Comparison of ENCODE assay signal across 14 mouse cellular contexts in the genomic region with DNA sequence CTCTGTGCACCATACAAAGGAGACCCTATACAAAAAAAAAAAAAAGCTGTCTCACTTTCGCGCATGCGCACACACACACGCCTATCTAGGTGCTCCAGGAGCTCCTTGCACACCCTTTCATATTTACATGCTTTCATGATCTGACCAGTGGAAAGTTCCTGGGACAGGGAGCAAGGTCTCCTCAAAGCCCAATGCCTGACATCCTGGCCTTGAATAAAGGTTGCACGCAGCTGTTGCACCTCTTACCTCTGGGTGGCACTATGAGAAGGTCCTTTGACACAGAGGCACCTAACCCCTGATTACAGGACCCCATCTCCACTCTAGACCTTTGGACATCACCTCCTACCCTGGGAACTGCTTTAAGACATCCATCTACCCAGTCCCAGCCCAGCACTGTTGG. TPM values are rescaled to one million over a fixed set of nuclear protein-coding genes. Genes with fewer than 3 reads are reported as not detected.
DNase-seq lines count a peak whose midpoint lies in the region; ATAC-seq and TF ChIP-seq lines count a peak whose summit lies in the region.
"Had no signal": no experiment of that assay in that cellular context is flagged by ENCODE, and none has a peak within 500 bp of the region (broad histone marks: within the 10 kb centered on the region; RNA-seq: fewer than 3 reads in every experiment).

No protein-coding gene starts in this region.

- H3K27me3 ChIP-seq in heart, embryonic 10.5 days (ENCODE audit: insufficient read depth, poor library complexity, severe bottlenecking): 0 out of 2 replicates have a peak, but pooled peaks cover 7% of the 10 kb centered on the region
- H3K27me3 ChIP-seq in heart, embryonic 12.5 days (replicated peaks): no peaks in the 10 kb centered on the region
- no peaks in the 10 kb centered on the region for H3K27me3 ChIP-seq in lung, postnatal 0 days (replicated peaks; ENCODE audit: insufficient read depth, low read length)
- H3K27me3 ChIP-seq: heart, embryonic 13.5 days; hindbrain, embryonic 12.5 days; midbrain, embryonic 13.5 days had no signal

- 62% methylated on average over 5 of the region's 5 CpGs for WGBS in heart, embryonic 10.5 days
- 69% methylated on average over 5 of the region's 5 CpGs for WGBS in heart, embryonic 12.5 days
- 77% methylated on average over 5 of the region's 5 CpGs for WGBS in lung, postnatal 0 days

- H3K9ac ChIP-seq in heart, embryonic 12.5 days: no peak overlapping the region
- H3K9ac ChIP-seq in lung, postnatal 0 days (replicated peaks; ENCODE audit: low read depth): no peak overlapping the region
- H3K9ac ChIP-seq: heart, embryonic 13.5 days; hindbrain, embryonic 12.5 days; midbrain, embryonic 13.5 days had no signal

- H3K9me3 ChIP-seq in heart, embryonic 10.5 days: no peaks in the 10 kb centered on the region
- H3K9me3 ChIP-seq in heart, embryonic 12.5 days (replicated peaks): no peaks in the 10 kb centered on the region
- H3K9me3 ChIP-seq in lung, postnatal 0 days (ENCODE audit: low read length): no peaks in the 10 kb centered on the region
- H3K9me3 ChIP-seq: heart, embryonic 13.5 days; hindbrain, embryonic 12.5 days; midbrain, embryonic 13.5 days had no signal

- no peak for ATAC-seq in heart, embryonic 12.5 days (ENCODE audit: insufficient number of reproducible peaks, low FRiP score)
- ATAC-seq in lung, postnatal 0 days: no peak
- ATAC-seq: forebrain, embryonic 14.5 days; midbrain, embryonic 13.5 days had no signal

- no peak overlapping the region for H3K4me2 ChIP-seq in heart, embryonic 12.5 days
- H3K4me2 ChIP-seq in lung, postnatal 0 days (replicated peaks; ENCODE audit: low read depth, low read length): no peak overlapping the region
- H3K4me2 ChIP-seq: heart, embryonic 13.5 days; hindbrain, embryonic 12.5 days; midbrain, embryonic 13.5 days had no signal

- DNase-seq in adrenal gland, adult 2 months: peak; percentile 33
- DNase-seq in adrenal gland, postnatal 10 days: no peak
- DNase-seq in heart, embryonic 10.5 days (ENCODE audit: low spot score): peak; percentile 48
- DNase-seq in lung, postnatal 0 days (ENCODE audit: low spot score): no peak
- DNase-seq in lung, postnatal 10 days: no peak
- DNase-seq in ZHBTc4 (ENCODE audit: low read depth, low spot score): peak; percentile 28
- DNase-seq in left cerebral cortex, postnatal 25 days (ENCODE audit: low spot score in 2 of 2): no peak
- DNase-seq: kidney, adult 11 months; lung, postnatal 36 days had no signal

- intact Hi-C loops in left cerebral cortex, postnatal 25 days (cut with DNase I): no loop called here

- H3K4me3 ChIP-seq in heart, embryonic 10.5 days: no peak overlapping the region
- no peak overlapping the region for H3K4me3 ChIP-seq in heart, embryonic 12.5 days
- H3K4me3 ChIP-seq in lung, postnatal 0 days (ENCODE audit: low read depth, low read length): no peak overlapping the region
- H3K4me3 ChIP-seq: heart, embryonic 13.5 days; hindbrain, embryonic 12.5 days; midbrain, embryonic 13.5 days had no signal

- peaks cover 8% of the 10 kb centered on the region; the same call in 1 of the 2 replicates for H3K4me1 ChIP-seq in heart, embryonic 10.5 days
- 0 out of 2 replicates have a peak, but pooled peaks cover 3% of the 10 kb centered on the region for H3K4me1 ChIP-seq in heart, embryonic 12.5 days (replicated peaks)
- no peaks in the 10 kb centered on the region for H3K4me1 ChIP-seq in lung, postnatal 0 days (ENCODE audit: insufficient read depth, low read depth, low read length)
- H3K4me1 ChIP-seq: hindbrain, embryonic 12.5 days; midbrain, embryonic 13.5 days had no signal

- TF ChIP-seq CTCF in lung, postnatal 0 days (IDR thresholded peaks at IDR 0.05): peak; percentile 41

- no peaks in the 10 kb centered on the region for H3K36me3 ChIP-seq in heart, embryonic 10.5 days
- H3K36me3 ChIP-seq in heart, embryonic 12.5 days: no peaks in the 10 kb centered on the region
- H3K36me3 ChIP-seq in lung, postnatal 0 days (ENCODE audit: insufficient read depth, low read length): no peaks in the 10 kb centered on the region
- H3K36me3 ChIP-seq: heart, embryonic 13.5 days; hindbrain, embryonic 12.5 days; midbrain, embryonic 13.5 days had no signal

- TF ChIP-seq EP300 in lung, postnatal 0 days (IDR thresholded peaks at IDR 0.05): no peak

- H3K27ac ChIP-seq in heart, embryonic 10.5 days: no peak overlapping the region
- H3K27ac ChIP-seq in heart, embryonic 12.5 days (ENCODE audit: poor library complexity, severe bottlenecking): no peak overlapping the region
- no peak overlapping the region for H3K27ac ChIP-seq in lung, postnatal 0 days (ENCODE audit: low read length)
- H3K27ac ChIP-seq: heart, embryonic 13.5 days; hindbrain, embryonic 12.5 days; midbrain, embryonic 13.5 days had no signal

RNA-seq across cellular contexts. Expression of a gene that starts 35.9 kb away (rescaled TPM):
- 10 to 100 TPM; 47.8 to 66.5 TPM for total RNA-seq in adrenal gland, adult 2 months (2021)
- polyA plus RNA-seq in adrenal gland, adult 2 months (2012; rRNA removed): 38.7 and 44.7 TPM in 2 replicates
- total RNA-seq in adrenal gland, postnatal 10 days (2021): 10 to 100 TPM; 55.8 to 66.3 TPM
- 111 and 177 TPM in 2 replicates for polyA plus RNA-seq in heart, embryonic 10.5 days (2016; fragmentation: Nextera tagmentation; extraction: Ambion mirVana)
- polyA plus RNA-seq in heart, embryonic 12.5 days (2016; fragmentation: Nextera tagmentation; extraction: Ambion mirVana): 172 and 183 TPM in 2 replicates
- polyA plus RNA-seq in lung, postnatal 0 days (2015; fragmentation: Nextera tagmentation; extraction: Ambion mirVana): 136 and 158 TPM in 2 replicates
- 10 to 100 TPM; 55.2 to 58.6 TPM for total RNA-seq in left cerebral cortex, postnatal 25 days (2021)

Comparison
In these comparisons a context has a peak if more than half of its experiments do, and no peak if none do; other contexts are left out.
1. DNase-seq: peak in adrenal gland, adult 2 months (single experiment), heart, embryonic 10.5 days (single experiment) and ZHBTc4 (single experiment); none in adrenal gland, postnatal 10 days (single experiment), lung, postnatal 0 days (single experiment), lung, postnatal 10 days (single experiment) and left cerebral cortex, postnatal 25 days (0 of 2).